Mouse (Mus musculus) lung, postnatal 0 days (tissue): ENCODE results near the gene Tcf7l2.

Experiments
- CTCF ChIP-seq: IDR thresholded peaks from 2 replicates; pipeline ENCODE4 v1.5.1; 2016; ENCODE audit warnings: antibody characterized with exemption, mild to moderate bottlenecking
- EP300 ChIP-seq: IDR thresholded peaks from 2 replicates; pipeline ENCODE4 v1.6.1; 2016; ENCODE audit warnings: antibody characterized with exemption, mild to moderate bottlenecking, control low read depth

DNA sequence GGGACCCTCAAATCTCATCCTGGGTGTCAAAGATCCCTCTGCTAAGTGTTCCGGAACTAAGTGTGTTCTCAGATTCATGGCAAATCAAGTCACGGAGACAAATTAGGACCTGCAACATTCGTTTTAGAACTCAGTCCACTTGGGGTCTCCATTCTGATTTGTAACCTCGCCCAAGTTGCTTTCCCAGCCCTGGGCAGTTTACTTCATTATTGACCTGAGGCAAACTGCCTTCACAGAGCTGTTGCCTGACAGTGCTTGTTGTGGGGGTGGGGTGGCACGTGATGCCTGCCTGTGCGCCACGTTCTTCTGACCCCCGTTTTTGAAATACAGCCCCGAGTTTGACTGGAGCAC is 40.4 kb upstream of the Tcf7l2 start:
- TF ChIP-seq CTCF, result no peak
- TF ChIP-seq EP300, result no peak
